Mouse (Mus musculus) spleen, adult 2 months (tissue): Measurements from ENCODE around the gene Dnaja4.

Experiments used
- CTCF ChIP-seq: fragments of 200-500 bp; IDR thresholded peaks from 2 replicates; pipeline ENCODE4 v1.5.1; 2011; ENCODE audit warnings: mild to moderate bottlenecking, inconsistent platforms; ENCODE audit not compliant: insufficient read depth, insufficient read length, insufficient replicate concordance; ENCODE audit errors: extremely low read depth
- POLR2A ChIP-seq: fragments of 200-500 bp; IDR thresholded peaks from 2 replicates; pipeline ENCODE4 v1.6.1; 2011; ENCODE audit warnings: low read depth, low read length, inconsistent platforms

- no peak for TF ChIP-seq CTCF
- TF ChIP-seq POLR2A, result no peak
These were observed 51.7 kb downstream of the Dnaja4 start for GRCm38 (mm10) chr9:54750215-54750981.
